Comparison of ENCODE assay signal across 24 mouse cellular contexts in the genomic region with DNA sequence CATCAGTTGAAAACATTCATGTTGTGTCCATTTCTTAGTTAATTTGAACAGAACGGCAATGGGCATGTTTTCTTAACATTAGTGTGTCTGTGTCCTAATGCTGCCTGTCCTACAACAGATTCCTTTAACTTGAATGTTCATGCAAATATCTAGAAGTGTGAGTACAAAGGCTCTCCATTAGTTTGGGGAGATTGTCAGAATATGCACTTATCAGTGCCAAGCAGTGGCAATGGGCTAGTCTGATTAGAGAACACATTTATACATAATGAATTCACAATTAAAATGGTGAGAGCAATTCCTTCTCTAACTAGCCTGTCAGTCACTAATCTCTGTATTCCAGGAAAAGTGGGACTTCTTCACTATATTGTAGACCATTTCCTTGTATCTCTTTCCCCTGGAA.
DNase-seq lines count a peak whose midpoint lies in the region; ATAC-seq and TF ChIP-seq lines count a peak whose summit lies in the region.
"Had no signal": no experiment of that assay in that cellular context is flagged by ENCODE, and none has a peak within 500 bp of the region (broad histone marks: within the 10 kb centered on the region; RNA-seq: fewer than 3 reads in every experiment).

No protein-coding gene starts in this region.

- TF ChIP-seq POLR2A in MEL (IDR thresholded peaks at IDR 0.05; ENCODE audit: control insufficient read depth in 1 of 2, insufficient read depth in 1 of 2, low read depth in 1 of 2, low read length in 2 of 2, poor library complexity in 1 of 2): no peak

- H3K36me3 ChIP-seq in forebrain, embryonic 16.5 days (ENCODE audit: control insufficient read depth, insufficient read depth): no peaks in the 10 kb centered on the region
- H3K36me3 ChIP-seq in forebrain, embryonic 10.5 days (replicated peaks): no peaks in the 10 kb centered on the region
- peaks cover 0 to 4% of the 10 kb centered on the region in 2 experiments; a peak in 2 of 4 replicates for H3K36me3 ChIP-seq in MEL (ENCODE audit: control insufficient read depth in 1 of 2, insufficient read depth in 2 of 2, low read length in 2 of 2)
- H3K36me3 ChIP-seq in liver, embryonic 14.5 days (replicated peaks; ENCODE audit: control insufficient read depth, insufficient read depth, low read depth): no peaks in the 10 kb centered on the region
- H3K36me3 ChIP-seq: heart, embryonic 13.5 days had no signal

- H3K27me3 ChIP-seq in forebrain, embryonic 16.5 days (replicated peaks; ENCODE audit: control insufficient read depth, insufficient read depth, low read length): no peaks in the 10 kb centered on the region
- H3K27me3 ChIP-seq in forebrain, embryonic 10.5 days (ENCODE audit: poor library complexity, severe bottlenecking): no peaks in the 10 kb centered on the region
- H3K27me3 ChIP-seq in MEL (ENCODE audit: control insufficient read depth in 1 of 2, insufficient read depth in 2 of 2, low read length in 2 of 2): no peaks in the 10 kb centered on the region
- no peaks in the 10 kb centered on the region for H3K27me3 ChIP-seq in liver, embryonic 14.5 days (ENCODE audit: control insufficient read depth, insufficient read depth, low read length)
- H3K27me3 ChIP-seq: heart, embryonic 13.5 days; Patski had no signal

- H3K79me2 ChIP-seq in MEL (ENCODE audit: control insufficient read depth, insufficient read depth, low read length, poor library complexity): no peaks in the 10 kb centered on the region

- H3K4me3 ChIP-seq in forebrain, embryonic 16.5 days (replicated peaks; ENCODE audit: low read length): no peak overlapping the region
- H3K4me3 ChIP-seq in forebrain, embryonic 10.5 days: no peak overlapping the region
- H3K4me3 ChIP-seq in MEL (ENCODE audit: control insufficient read depth in 1 of 2, insufficient read depth in 1 of 2, low read depth in 2 of 2, low read length in 2 of 2): no peak overlapping the region
- no peak overlapping the region for H3K4me3 ChIP-seq in liver, embryonic 14.5 days (ENCODE audit: insufficient read depth in 1 of 2, low read depth in 2 of 2, low read length in 2 of 2)
- H3K4me3 ChIP-seq: heart, embryonic 13.5 days had no signal

- H3K9me3 ChIP-seq in forebrain, embryonic 16.5 days (ENCODE audit: control insufficient read depth, low read length): no peaks in the 10 kb centered on the region
- H3K9me3 ChIP-seq in forebrain, embryonic 10.5 days: no peaks in the 10 kb centered on the region
- H3K9me3 ChIP-seq in MEL (replicated peaks; ENCODE audit: insufficient read depth, low read length): no peaks in the 10 kb centered on the region
- no peaks in the 10 kb centered on the region for H3K9me3 ChIP-seq in liver, embryonic 14.5 days (ENCODE audit: control insufficient read depth, low read length)
- H3K9me3 ChIP-seq: heart, embryonic 13.5 days had no signal

- H3K4me2 ChIP-seq in forebrain, embryonic 16.5 days (ENCODE audit: low read length): no peak overlapping the region
- no peak overlapping the region for H3K4me2 ChIP-seq in liver, embryonic 14.5 days (ENCODE audit: low read depth)
- H3K4me2 ChIP-seq: heart, embryonic 13.5 days; hindbrain, embryonic 14.5 days had no signal

- TF ChIP-seq EP300 in MEL (IDR thresholded peaks at IDR 0.05; ENCODE audit: low read depth in 1 of 2, low read length in 2 of 2): peak; percentile 85 to 86
- TF ChIP-seq EP300 in liver, embryonic 14.5 days (IDR thresholded peaks at IDR 0.05; ENCODE audit: low read depth): peak; percentile 33; the same call in 1 of the 2 replicates

- H3K9ac ChIP-seq in forebrain, embryonic 16.5 days (replicated peaks; ENCODE audit: low read depth, low read length): no peak overlapping the region
- no peak overlapping the region for H3K9ac ChIP-seq in MEL (ENCODE audit: control insufficient read depth, low read depth, low read length, poor library complexity, severe bottlenecking)
- no peak overlapping the region for H3K9ac ChIP-seq in liver, embryonic 14.5 days (replicated peaks)
- H3K9ac ChIP-seq: heart, embryonic 13.5 days; hindbrain, embryonic 14.5 days had no signal

- 60% methylated on average over 1 of the region's 1 CpGs for WGBS in forebrain, embryonic 16.5 days
- 90% methylated on average over 1 of the region's 1 CpGs for WGBS in forebrain, embryonic 10.5 days
- WGBS in liver, embryonic 14.5 days (ENCODE audit: insufficient replicate concordance): 33% methylated on average over 1 of the region's 1 CpGs

- no peak overlapping the region for H3K27ac ChIP-seq in forebrain, embryonic 16.5 days (ENCODE audit: low read length)
- H3K27ac ChIP-seq in forebrain, embryonic 10.5 days: no peak overlapping the region
- H3K27ac ChIP-seq in MEL (ENCODE audit: control insufficient read depth, low read depth, low read length): no peak overlapping the region
- no peak overlapping the region for H3K27ac ChIP-seq in liver, embryonic 14.5 days
- H3K27ac ChIP-seq: heart, embryonic 13.5 days; hindbrain, embryonic 14.5 days; hindbrain, postnatal 0 days had no signal

- DNase-seq in forebrain, embryonic 10.5 days (ENCODE audit: extremely low spot score, low spot score): no peak
- peak; percentile 59 for DNase-seq in MEL (ENCODE audit: low read depth, low spot score)
- peak; percentile 45 for DNase-seq in c-Kit-positive CD71-positive TER-119-positive erythroid progenitor cells, embryonic 14.5 days (ENCODE audit: low spot score)
- peak in 2 of 3 experiments; percentile 14 to 17 for DNase-seq in liver, embryonic 14.5 days (ENCODE audit: low read depth in 3 of 3, low spot score in 3 of 3)
- no peak for DNase-seq in ovary, postnatal 10 days (ENCODE audit: low spot score)
- no peak for DNase-seq in cerebellum, adult 9-11 months
- no peak for DNase-seq in urinary bladder, postnatal 4 days (ENCODE audit: low spot score in 2 of 2)
- DNase-seq: adrenal gland, adult 2 months; adrenal gland, postnatal 14 days; cerebellum, adult 11 months; cerebellum, adult 2 months; cerebellum, postnatal 10 days; cerebellum, postnatal 36 days; gastrocnemius, postnatal 25 days; heart, adult 18-20 months; heart, postnatal 14 days; heart, postnatal 4 days had no signal

- no peak for TF ChIP-seq RAD21 in MEL (IDR thresholded peaks at IDR 0.05; ENCODE audit: low read depth, low read length)

- no peak for TF ChIP-seq CTCF in MEL (IDR thresholded peaks at IDR 0.05 in 2 of 3, conservative IDR thresholded peaks at IDR 0.05 in 1 of 3; ENCODE audit: control insufficient read depth in 1 of 3, insufficient read depth in 1 of 3, low read depth in 2 of 3, low read length in 3 of 3, poor library complexity in 1 of 3, severe bottlenecking in 1 of 3)
- no peak for TF ChIP-seq CTCF in liver, embryonic 14.5 days (IDR thresholded peaks at IDR 0.05; ENCODE audit: low read depth)

- peaks cover 12% of the 10 kb centered on the region for H3K4me1 ChIP-seq in forebrain, embryonic 16.5 days (replicated peaks; ENCODE audit: control insufficient read depth, insufficient read depth, low read length)
- peaks cover 5% of the 10 kb centered on the region; the same call in 1 of the 2 replicates for H3K4me1 ChIP-seq in forebrain, embryonic 10.5 days
- peaks cover 0 to 8% of the 10 kb centered on the region in 2 experiments; a peak in 2 of 4 replicates for H3K4me1 ChIP-seq in MEL (ENCODE audit: control insufficient read depth in 1 of 2, insufficient read depth in 2 of 2, low read length in 2 of 2)
- H3K4me1 ChIP-seq in liver, embryonic 14.5 days (replicated peaks; ENCODE audit: control insufficient read depth in 2 of 2, insufficient read depth in 2 of 2, low read length in 1 of 2): no peaks in the 10 kb centered on the region

- ATAC-seq in forebrain, embryonic 16.5 days: 0 out of 2 replicates have a peak, but pooled peaks have one; percentile 23
- peak; percentile 56; the same call in 1 of the 2 replicates for ATAC-seq in liver, embryonic 14.5 days (ENCODE audit: insufficient read depth)
- ATAC-seq: forebrain, embryonic 14.5 days; hindbrain, postnatal 0 days; inflammation-experienced regulatory T-cells, adult 6 months; Patski had no signal

TF ChIP-seq in MEL, 35 proteins besides CTCF, POLR2A, EP300 and RAD21:
- TF ChIP-seq TCF12 (IDR thresholded peaks at IDR 0.05; ENCODE audit: low read depth, low read length) (peak; percentile 88), MAZ (IDR thresholded peaks at IDR 0.05; ENCODE audit: low read depth, low read length) (no peak), MAX (IDR thresholded peaks at IDR 0.05; ENCODE audit: low read length) (no peak), JUND (IDR thresholded peaks at IDR 0.05; ENCODE audit: low read depth, low read length) (no peak), MAFK (IDR thresholded peaks at IDR 0.05; ENCODE audit: borderline replicate concordance, low read depth, low read length) (no peak), KAT2A (conservative IDR thresholded peaks at IDR 0.05; ENCODE audit: low read depth, low read length) (no peak), ETS1 (IDR thresholded peaks at IDR 0.05; ENCODE audit: low read depth, low read length) (0 out of 2 replicates have a peak, but pooled peaks have one; percentile 21), HCFC1 (IDR thresholded peaks at IDR 0.05; ENCODE audit: low read depth, low read length) (no peak), SMC3 (IDR thresholded peaks at IDR 0.05; ENCODE audit: low read depth, low read length) (0 out of 2 replicates have a peak, but pooled peaks have one; percentile 8), CHD1 (IDR thresholded peaks at IDR 0.05; ENCODE audit: low read depth, low read length) (no peak), RCOR1 (IDR thresholded peaks at IDR 0.05; ENCODE audit: low read depth, low read length) (peak; percentile 53; the same call in 1 of the 2 replicates), ZKSCAN1 (IDR thresholded peaks at IDR 0.05; ENCODE audit: low read depth, low read length) (no peak), NRF1 (IDR thresholded peaks at IDR 0.05; ENCODE audit: insufficient read depth, low read depth, low read length, poor library complexity, severe bottlenecking) (no peak), GATA1 (IDR thresholded peaks at IDR 0.05; ENCODE audit: low read depth, low read length) (peak; percentile 88), TAL1 (IDR thresholded peaks at IDR 0.05; ENCODE audit: low read length) (peak; percentile 34; the same call in 1 of the 2 replicates), POLR2AphosphoS2 (IDR thresholded peaks at IDR 0.05; ENCODE audit: low read length) (no peak), E2F4 (IDR thresholded peaks at IDR 0.05; ENCODE audit: borderline replicate concordance, low read depth, low read length) (no peak), ELF1 (IDR thresholded peaks at IDR 0.05; ENCODE audit: low read depth, low read length) (no peak)
TF ChIP-seq in MEL: peak in this region for 6.

Comparison
In these comparisons a context has a peak if more than half of its experiments do, and no peak if none do; other contexts are left out.
1. DNase-seq: peak in MEL (single experiment), c-Kit-positive CD71-positive TER-119-positive erythroid progenitor cells, embryonic 14.5 days (single experiment) and liver, embryonic 14.5 days (2 of 3); none in forebrain, embryonic 10.5 days (single experiment), ovary, postnatal 10 days (single experiment), cerebellum, adult 9-11 months (single experiment) and urinary bladder, postnatal 4 days (0 of 2).